Mouse (Mus musculus) CH12F3 (cell line): Measurements from ENCODE around the gene Gripap1.

Experiments
- in situ Hi-C: fragments of 300-500 bp; cut with MboI; formaldehyde crosslinking; loops from 2 replicates; pipeline ENCODE4 v1.14.3; 2020; ENCODE audit warnings: low sequenced_read_pairs

The Gripap1 gene

DNA sequence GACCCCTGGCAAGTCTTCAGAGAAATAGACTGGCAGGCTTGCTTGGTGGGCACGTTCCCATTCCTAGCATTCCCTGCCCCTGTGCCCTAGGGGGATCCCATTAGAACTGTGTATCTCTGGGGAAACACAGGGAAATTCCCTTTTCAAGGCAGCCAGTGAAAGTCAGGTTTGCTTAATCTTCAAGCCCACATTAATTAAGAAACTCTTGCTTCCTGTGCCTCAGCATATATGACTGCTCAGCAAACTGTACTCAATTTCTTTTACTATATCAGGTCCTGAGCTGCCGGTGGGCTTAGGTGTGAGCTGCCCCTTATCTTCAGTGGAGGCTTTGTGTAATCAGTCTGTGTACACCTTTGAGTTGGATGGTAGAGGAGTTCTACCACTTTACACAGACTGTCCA is 76.2 kb downstream of the Gripap1 start:
- in situ Hi-C loops = no loop called here

DNA sequence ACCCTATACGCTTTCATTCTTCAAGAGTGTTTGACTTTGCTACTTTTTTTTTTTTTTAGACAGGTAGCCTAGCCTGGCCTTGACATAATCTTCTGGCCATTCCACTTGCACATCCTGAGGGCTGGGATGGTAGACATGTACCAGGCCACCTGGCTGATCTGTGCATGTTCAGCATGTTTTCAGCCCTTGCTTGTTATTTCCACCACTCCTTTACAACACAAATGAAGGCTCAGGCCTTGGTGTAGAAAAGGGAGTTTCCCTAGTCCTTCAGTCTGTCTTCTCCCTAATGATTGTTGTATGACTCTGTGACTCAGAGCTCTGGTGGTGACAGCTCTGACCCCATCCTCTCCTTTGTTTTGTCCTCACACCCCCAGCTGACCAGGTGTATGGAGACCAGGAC is 77.6 kb downstream of the Gripap1 start:
- in situ Hi-C loops = no loop called here

DNA sequence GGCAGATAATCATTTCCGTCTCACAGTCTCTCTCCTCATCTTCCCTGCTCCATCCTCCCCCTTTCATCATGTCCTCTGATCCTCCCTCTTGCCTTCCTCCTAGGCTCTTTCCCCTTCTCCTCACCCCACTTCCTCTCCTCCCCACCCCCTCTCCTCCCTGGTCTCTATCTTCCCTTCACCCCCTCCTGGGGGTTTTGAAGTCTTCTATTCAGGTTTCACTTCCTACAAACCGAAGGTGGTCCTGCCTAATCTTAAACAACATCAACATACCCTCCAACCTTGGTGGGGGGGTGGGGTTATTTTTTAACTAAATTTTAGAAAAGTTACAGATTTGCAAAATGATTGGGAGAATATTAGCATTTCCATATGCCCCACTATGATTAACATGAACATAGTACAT is 78.9 kb downstream of the Gripap1 start:
- in situ Hi-C loops = no loop called here

DNA sequence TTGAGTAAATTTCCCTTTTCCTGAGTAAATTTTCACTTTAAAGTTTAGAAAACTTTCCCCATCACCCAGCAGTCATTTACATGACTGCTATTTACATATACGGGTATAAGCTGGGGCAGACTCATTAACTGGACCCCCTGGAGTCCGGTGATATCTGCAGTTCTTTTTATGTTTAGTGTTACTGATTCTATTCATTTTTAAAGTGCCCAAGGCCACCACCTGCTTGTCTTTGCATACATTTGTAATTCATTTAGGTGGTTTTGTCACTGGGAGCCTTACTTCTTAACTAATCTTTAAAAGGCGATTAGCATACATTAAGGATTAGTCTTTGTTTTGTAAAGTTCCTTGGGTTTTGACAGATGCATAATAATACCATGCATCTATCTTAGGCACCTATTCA is 80.3 kb downstream of the Gripap1 start:
- in situ Hi-C loops = no loop called here
